Comparison of ENCODE assay signal across 8 mouse cellular contexts in genomic region chr9:63091971-63092528, GRCm38 (mm10). TPM values are rescaled to one million over a fixed set of nuclear protein-coding genes. Genes with fewer than 3 reads are reported as not detected.
A peak's percentile ranks its signal among the peaks of the same experiment; 100 is the strongest.
DNase-seq lines count a peak whose midpoint lies in the region; ATAC-seq and TF ChIP-seq lines count a peak whose summit lies in the region.

No protein-coding gene starts in this region.

- WGBS in hindbrain, embryonic 14.5 days, result 2% methylated on average over 13 of the region's 13 CpGs
- under 1% methylated on average over 13 of the region's 13 CpGs for WGBS in lung, postnatal 0 days

- no peaks in the 10 kb centered on the region for H3K27me3 ChIP-seq in hindbrain, embryonic 14.5 days (ENCODE audit: control insufficient read depth, insufficient read depth, low read length)
- H3K27me3 ChIP-seq in lung, postnatal 0 days (replicated peaks; ENCODE audit: insufficient read depth, low read length), result no peaks in the 10 kb centered on the region

- H3K9ac ChIP-seq in hindbrain, embryonic 14.5 days, result peak overlapping the region; percentile 29; the same call in 1 of the 2 replicates
- no peak overlapping the region for H3K9ac ChIP-seq in lung, postnatal 0 days (replicated peaks; ENCODE audit: low read depth)

- TF ChIP-seq EP300 in lung, postnatal 0 days (IDR thresholded peaks at IDR 0.05), result peak; percentile 37

- peak overlapping the region; percentile 85 for H3K27ac ChIP-seq in gastrocnemius, adult 2 months
- peak overlapping the region; percentile 76 for H3K27ac ChIP-seq in hindbrain, embryonic 14.5 days
- peak overlapping the region; percentile 68 for H3K27ac ChIP-seq in lung, postnatal 0 days (ENCODE audit: low read length)

- peak; percentile 36 for DNase-seq in ZHBTc4 (ENCODE audit: low read depth, low spot score)
- peak; percentile 76 for DNase-seq in gastrocnemius, adult 2 months
- DNase-seq in hindbrain, embryonic 14.5 days (ENCODE audit: low spot score), result peak; percentile 72
- DNase-seq in layer of hippocampus, postnatal 25 days (ENCODE audit: extremely low spot score in 1 of 2, low spot score in 1 of 2), result peak; percentile 49 to 70
- peak; percentile 88 for DNase-seq in lung, postnatal 0 days (ENCODE audit: low spot score)
- DNase-seq in ovary, postnatal 36 days (ENCODE audit: low spot score), result peak; percentile 75
- no peak for DNase-seq in thymus, postnatal 10 days (ENCODE audit: low spot score in 2 of 2)

- ATAC-seq in common myeloid progenitor, adult 5-6 weeks (replicated peaks; ENCODE audit: low read depth, poor library complexity, severe bottlenecking), result peak; percentile 68; the same call in 1 of the 2 replicates
- peak; percentile 86 for ATAC-seq in hindbrain, embryonic 14.5 days (ENCODE audit: low FRiP score)
- ATAC-seq in lung, postnatal 0 days, result peak; percentile 92

- peak overlapping the region; percentile 43 for H3K4me2 ChIP-seq in hindbrain, embryonic 14.5 days (replicated peaks)
- peak overlapping the region; percentile 45 for H3K4me2 ChIP-seq in lung, postnatal 0 days (replicated peaks; ENCODE audit: low read depth, low read length)

- TF ChIP-seq CTCF in gastrocnemius, adult 2 months (IDR thresholded peaks at IDR 0.05), result no peak
- TF ChIP-seq CTCF in lung, postnatal 0 days (IDR thresholded peaks at IDR 0.05), result 0 out of 2 replicates have a peak, but pooled peaks have one; percentile 3

- peaks cover 32% of the 10 kb centered on the region for H3K4me1 ChIP-seq in hindbrain, embryonic 14.5 days (replicated peaks; ENCODE audit: control insufficient read depth, insufficient read depth, low read length)
- H3K4me1 ChIP-seq in lung, postnatal 0 days (ENCODE audit: insufficient read depth, low read depth, low read length), result peaks cover 7% of the 10 kb centered on the region; the same call in 1 of the 2 replicates

- H3K36me3 ChIP-seq in hindbrain, embryonic 14.5 days (replicated peaks; ENCODE audit: control insufficient read depth, insufficient read depth), result no peaks in the 10 kb centered on the region
- no peaks in the 10 kb centered on the region for H3K36me3 ChIP-seq in lung, postnatal 0 days (ENCODE audit: insufficient read depth, low read length)

- peak overlapping the region; percentile 67 for H3K4me3 ChIP-seq in gastrocnemius, adult 2 months
- H3K4me3 ChIP-seq in hindbrain, embryonic 14.5 days (replicated peaks; ENCODE audit: low read length), result peak overlapping the region; percentile 9; the same call in 1 of the 2 replicates
- peak overlapping the region; percentile 35 for H3K4me3 ChIP-seq in lung, postnatal 0 days (ENCODE audit: low read depth, low read length)

- no peaks in the 10 kb centered on the region for H3K9me3 ChIP-seq in hindbrain, embryonic 14.5 days (ENCODE audit: control insufficient read depth, low read length)
- no peaks in the 10 kb centered on the region for H3K9me3 ChIP-seq in lung, postnatal 0 days (ENCODE audit: low read length)

- intact Hi-C loops in gastrocnemius, adult 2 months (cut with DNase I), result loop anchor here (2.0 kb wide), 1 partner anchor 17 kb away; no protein-coding TSS in a partner anchor

RNA-seq across cellular contexts. Expression of gene Skor1, which starts 56.7 kb away (rescaled TPM):
- total RNA-seq in common myeloid progenitor, adult 5-6 weeks (2017), result not detected in 2 replicates
- under 1 TPM in 1 of 2 experiments, not detected in 1; 0.10 TPM for total RNA-seq in gastrocnemius, adult 2 months (2021)
- 19.5 and 21.5 TPM in 2 replicates for polyA plus RNA-seq in hindbrain, embryonic 14.5 days (2014; fragmentation: Nextera tagmentation; extraction: Ambion mirVana)
- under 1 TPM in 1 of 2 experiments, not detected in 1; 0.17 TPM for total RNA-seq in layer of hippocampus, postnatal 25 days (2021)
- 0.04 TPM in 1 of 2 replicates, not detected in the other for polyA plus RNA-seq in lung, postnatal 0 days (2015; fragmentation: Nextera tagmentation; extraction: Ambion mirVana)

Comparison
In these comparisons a context has a peak if more than half of its experiments do, and no peak if none do; other contexts are left out.
1. DNase-seq: peak in ZHBTc4 (single experiment), gastrocnemius, adult 2 months (single experiment), hindbrain, embryonic 14.5 days (single experiment), layer of hippocampus, postnatal 25 days (2 of 2), lung, postnatal 0 days (single experiment) and ovary, postnatal 36 days (single experiment); none in thymus, postnatal 10 days (0 of 2).
2. H3K4me3 ChIP-seq: peak in every context shown above with its lines; median percentile 67 in gastrocnemius, adult 2 months; 35 in lung, postnatal 0 days; 9 in hindbrain, embryonic 14.5 days.
3. Peak in every context shown above with its lines, with median percentiles within 50 percentile points of each other: ATAC-seq and H3K27ac ChIP-seq.